7 mouse cellular contexts compared by ENCODE assay signal in genomic region chr2:25304657-25305541, GRCm38 (mm10). TPM values are rescaled to one million over a fixed set of nuclear protein-coding genes. Genes with fewer than 3 reads are reported as not detected.
DNase-seq lines count a peak whose midpoint lies in the region; ATAC-seq and TF ChIP-seq lines count a peak whose summit lies in the region.

No protein-coding gene starts in this region.

- no peak for TF ChIP-seq POLR2A in lung, adult 2 months (IDR thresholded peaks at IDR 0.05; ENCODE audit: borderline replicate concordance, extremely low read depth, low read depth, low read length)

- H3K9ac ChIP-seq in heart, embryonic 16.5 days (ENCODE audit: low read length) = peak overlapping the region; percentile 35; the same call in 1 of the 2 replicates
- H3K9ac ChIP-seq in liver, embryonic 11.5 days (ENCODE audit: low read depth, low read length) = no peak overlapping the region

- DNase-seq in lung, adult 2 months = no peak
- DNase-seq in lung, adult 18-20 months = no peak
- DNase-seq in c-Kit-positive CD71-negative TER-119-negative erythroid progenitor cells, embryonic 14.5 days (ENCODE audit: low read depth) = peak; percentile 36
- DNase-seq in liver, embryonic 11.5 days (ENCODE audit: low spot score) = peak; percentile 58
- peak; percentile 33 for DNase-seq in naive thymus-derived CD4-positive, alpha-beta T cell, adult 2 months (ENCODE audit: low read depth)
- DNase-seq in ovary, postnatal 14 days (ENCODE audit: low spot score) = no peak

- TF ChIP-seq CTCF in lung, adult 2 months (IDR thresholded peaks at IDR 0.05; ENCODE audit: insufficient read depth, low read length) = no peak

- ATAC-seq in heart, embryonic 16.5 days (replicated peaks; ENCODE audit: extremely low read depth, insufficient read depth, low FRiP score) = no peak
- ATAC-seq in liver, embryonic 11.5 days (replicated peaks; ENCODE audit: low FRiP score) = peak; percentile 57

- 0 out of 2 replicates have a peak, but pooled peaks cover 3% of the 10 kb centered on the region for H3K4me1 ChIP-seq in lung, adult 2 months (ENCODE audit: control insufficient read depth, insufficient read depth, low read length)
- H3K4me1 ChIP-seq in heart, embryonic 16.5 days (ENCODE audit: control insufficient read depth, insufficient read depth, low read length) = 0 out of 2 replicates have a peak, but pooled peaks cover 3% of the 10 kb centered on the region
- H3K4me1 ChIP-seq in liver, embryonic 11.5 days (replicated peaks; ENCODE audit: control insufficient read depth, insufficient read depth, low read length) = peaks cover 4% of the 10 kb centered on the region; the same call in 1 of the 2 replicates

- no peak overlapping the region for H3K27ac ChIP-seq in heart, embryonic 16.5 days (ENCODE audit: low read length)
- H3K27ac ChIP-seq in liver, embryonic 11.5 days (ENCODE audit: low read depth, low read length) = no peak overlapping the region

- H3K27me3 ChIP-seq in heart, embryonic 16.5 days (ENCODE audit: control insufficient read depth, insufficient read depth, low read length) = peaks cover 49% of the 10 kb centered on the region
- peaks cover 66% of the 10 kb centered on the region for H3K27me3 ChIP-seq in liver, embryonic 11.5 days (replicated peaks; ENCODE audit: control insufficient read depth, insufficient read depth, low read length)

- H3K4me2 ChIP-seq in heart, embryonic 16.5 days (ENCODE audit: low read depth, low read length) = peak overlapping the region; percentile 80
- peak overlapping the region; percentile 69 for H3K4me2 ChIP-seq in liver, embryonic 11.5 days

- WGBS in lung, adult 2 months = 2% methylated on average over 45 of the region's 45 CpGs
- 3% methylated on average over 43 of the region's 45 CpGs for WGBS in heart, embryonic 16.5 days
- WGBS in liver, embryonic 11.5 days = 1% methylated on average over 41 of the region's 45 CpGs

- H3K4me3 ChIP-seq in lung, adult 2 months (replicated peaks; ENCODE audit: extremely low read depth, low read depth, low read length) = peak overlapping the region; percentile 12
- peak overlapping the region; percentile 51 for H3K4me3 ChIP-seq in heart, embryonic 16.5 days (ENCODE audit: low read length)
- peak overlapping the region; percentile 42 for H3K4me3 ChIP-seq in liver, embryonic 11.5 days (ENCODE audit: low read depth, low read length)

- no peaks in the 10 kb centered on the region for H3K36me3 ChIP-seq in heart, embryonic 16.5 days (ENCODE audit: control insufficient read depth, insufficient read depth)
- H3K36me3 ChIP-seq in liver, embryonic 11.5 days (ENCODE audit: control insufficient read depth, insufficient read depth, low read length) = no peaks in the 10 kb centered on the region

- H3K9me3 ChIP-seq in heart, embryonic 16.5 days (replicated peaks; ENCODE audit: control insufficient read depth, low read length) = no peaks in the 10 kb centered on the region
- H3K9me3 ChIP-seq in liver, embryonic 11.5 days (ENCODE audit: control insufficient read depth, low read length) = no peaks in the 10 kb centered on the region

RNA-seq across cellular contexts. Expression of gene Grin1, which starts 14.1 kb away (rescaled TPM):
- polyA plus RNA-seq in lung, adult 2 months (2012; rRNA removed) = 0.46 and 0.52 TPM in 2 replicates
- polyA plus RNA-seq in heart, embryonic 16.5 days (2015; fragmentation: Nextera tagmentation; extraction: Ambion mirVana) = 0.14 TPM in 1 of 2 replicates, not detected in the other
- 1.0 and 1.6 TPM in 2 replicates for polyA plus RNA-seq in liver, embryonic 11.5 days (2014; fragmentation: Nextera tagmentation; extraction: Ambion mirVana)

RNA-seq across cellular contexts. Expression of gene Lrrc26, which starts 15.2 kb away (rescaled TPM):
- polyA plus RNA-seq in lung, adult 2 months (2012; rRNA removed) = 52.8 and 59.6 TPM in 2 replicates
- polyA plus RNA-seq in heart, embryonic 16.5 days (2015; fragmentation: Nextera tagmentation; extraction: Ambion mirVana) = 0.89 and 1.2 TPM in 2 replicates
- polyA plus RNA-seq in liver, embryonic 11.5 days (2014; fragmentation: Nextera tagmentation; extraction: Ambion mirVana) = not detected in 2 replicates

RNA-seq across cellular contexts. Expression of gene Tmem210, which starts 17.0 kb away (rescaled TPM):
- 0.40 TPM in 1 of 2 replicates, not detected in the other for polyA plus RNA-seq in lung, adult 2 months (2012; rRNA removed)
- polyA plus RNA-seq in heart, embryonic 16.5 days (2015; fragmentation: Nextera tagmentation; extraction: Ambion mirVana) = not detected in 2 replicates
- polyA plus RNA-seq in liver, embryonic 11.5 days (2014; fragmentation: Nextera tagmentation; extraction: Ambion mirVana) = not detected in 2 replicates

RNA-seq across cellular contexts. Expression of gene Man1b1, which starts 27.2 kb away (rescaled TPM):
- 14.4 and 18.1 TPM in 2 replicates for polyA plus RNA-seq in lung, adult 2 months (2012; rRNA removed)
- polyA plus RNA-seq in heart, embryonic 16.5 days (2015; fragmentation: Nextera tagmentation; extraction: Ambion mirVana) = 24.7 and 28.4 TPM in 2 replicates
- polyA plus RNA-seq in liver, embryonic 11.5 days (2014; fragmentation: Nextera tagmentation; extraction: Ambion mirVana) = 48.3 and 62.9 TPM in 2 replicates

RNA-seq across cellular contexts. Expression of gene Anapc2, which starts 32.6 kb away (rescaled TPM):
- 82.1 and 133 TPM in 2 replicates for polyA plus RNA-seq in lung, adult 2 months (2012; rRNA removed)
- polyA plus RNA-seq in heart, embryonic 16.5 days (2015; fragmentation: Nextera tagmentation; extraction: Ambion mirVana) = 80.5 and 86.6 TPM in 2 replicates
- polyA plus RNA-seq in liver, embryonic 11.5 days (2014; fragmentation: Nextera tagmentation; extraction: Ambion mirVana) = 74.7 and 77.6 TPM in 2 replicates

Comparison
In these comparisons a context has a peak if more than half of its experiments do, and no peak if none do; other contexts are left out.
1. DNase-seq: peak in c-Kit-positive CD71-negative TER-119-negative erythroid progenitor cells, embryonic 14.5 days (single experiment), liver, embryonic 11.5 days (single experiment) and naive thymus-derived CD4-positive, alpha-beta T cell, adult 2 months (single experiment); none in lung, adult 2 months (single experiment), lung, adult 18-20 months (0 of 2) and ovary, postnatal 14 days (single experiment).
2. RNA of gene Lrrc26, which starts 15.2 kb away (polyA plus RNA-seq): 52.8 to 59.6 TPM in lung, adult 2 months; 0.89 to 1.2 TPM in heart, embryonic 16.5 days and not detected in liver, embryonic 11.5 days; every median in the first group is over 10 times any median in the second.
3. Peak in every context shown above with its lines, with median percentiles within 50 percentile points of each other: H3K4me3 ChIP-seq.